Mouse (Mus musculus): ENCODE measurements at regions not wholly inside any gene's neighbourhood (a gene's known extent, or its start where the extent isn't known, plus 50 kb on each side); places are given as distances from the start of the nearest gene placed in this dataset.
"Not testable (repeated sequence)": the region's sequence is repeated elsewhere in the genome, so short reads cannot be mapped to it uniquely, and the experiment has no call there.

GRCm38 (mm10) chr12:15520783-15521407 is 295.8 kb downstream of the Trib2 start:
- Histone ChIP-seq H3K4me1 (replicated peaks; ENCODE audit: insufficient read depth, low read length) (no peaks in the 10 kb centered on the region), H3K9me3 (replicated peaks; ENCODE audit: low read length) (no peaks in the 10 kb centered on the region), H3K27me3 (ENCODE audit: insufficient read depth, low read length) (no peaks in the 10 kb centered on the region), H3K9ac (ENCODE audit: low read depth, low read length) (no peak overlapping the region), H3K27ac (no peak overlapping the region), H3K4me3 (replicated peaks; ENCODE audit: low read depth, low read length) (no peak overlapping the region), H3K4me2 (ENCODE audit: low read length) (no peak overlapping the region), H3K36me3 (ENCODE audit: insufficient read depth, low read length) (no peaks in the 10 kb centered on the region)
- WGBS: 43% methylated on average over 4 of the region's 4 CpGs
- no peak for TF ChIP-seq CTCF (IDR thresholded peaks at IDR 0.05; ENCODE audit: low read depth)
- ATAC-seq (replicated peaks; ENCODE audit: low FRiP score, low read depth): no peak
- no peak for DNase-seq (ENCODE audit: low spot score)

GRCm38 (mm10) chr12:15511994-15512393 is 304.7 kb downstream of the Trib2 start:
- Histone ChIP-seq H3K9me3 (replicated peaks; ENCODE audit: low read length) (no peaks in the 10 kb centered on the region), H3K27me3 (ENCODE audit: insufficient read depth, low read length) (no peaks in the 10 kb centered on the region), H3K9ac (ENCODE audit: low read depth, low read length) (no peak overlapping the region), H3K36me3 (ENCODE audit: insufficient read depth, low read length) (no peaks in the 10 kb centered on the region), H3K4me1 (replicated peaks; ENCODE audit: insufficient read depth, low read length) (no peaks in the 10 kb centered on the region), H3K4me3 (replicated peaks; ENCODE audit: low read depth, low read length) (no peak overlapping the region), H3K27ac (no peak overlapping the region), H3K4me2 (ENCODE audit: low read length) (no peak overlapping the region)
- 35% methylated on average over 2 of the region's 2 CpGs for WGBS
- DNase-seq (ENCODE audit: low spot score): peak; percentile 35
- no peak for ATAC-seq (replicated peaks; ENCODE audit: low FRiP score, low read depth)
- peak; percentile 47 for TF ChIP-seq CTCF (IDR thresholded peaks at IDR 0.05; ENCODE audit: low read depth)

- Histone ChIP-seq H3K9me3 (replicated peaks; ENCODE audit: low read length) (no peaks in the 10 kb centered on the region), H3K27ac (no peak overlapping the region), H3K4me3 (replicated peaks; ENCODE audit: low read depth, low read length) (no peak overlapping the region), H3K4me2 (ENCODE audit: low read length) (no peak overlapping the region), H3K9ac (ENCODE audit: low read depth, low read length) (no peak overlapping the region), H3K36me3 (ENCODE audit: insufficient read depth, low read length) (no peaks in the 10 kb centered on the region), H3K4me1 (replicated peaks; ENCODE audit: insufficient read depth, low read length) (no peaks in the 10 kb centered on the region), H3K27me3 (ENCODE audit: insufficient read depth, low read length) (no peaks in the 10 kb centered on the region)
- ATAC-seq (replicated peaks; ENCODE audit: low FRiP score, low read depth) (no peak), DNase-seq (ENCODE audit: low spot score) (peak; percentile 83)
- 18% methylated on average over 7 of the region's 7 CpGs for WGBS
- peak; percentile 77 for TF ChIP-seq CTCF (IDR thresholded peaks at IDR 0.05; ENCODE audit: low read depth)
These were observed 309.1 kb downstream of the Trib2 start for GRCm38 (mm10) chr12:15507576-15507975.

GRCm38 (mm10) chr12:15493640-15494039 is 323.1 kb downstream of the Trib2 start:
- H3K9ac ChIP-seq (ENCODE audit: low read depth, low read length): no peak overlapping the region
- no peak overlapping the region for H3K27ac ChIP-seq
- no peak for DNase-seq (ENCODE audit: low spot score)
- H3K4me2 ChIP-seq (ENCODE audit: low read length): no peak overlapping the region
- no peak overlapping the region for H3K4me3 ChIP-seq (replicated peaks; ENCODE audit: low read depth, low read length)
- no peak for TF ChIP-seq CTCF (IDR thresholded peaks at IDR 0.05; ENCODE audit: low read depth)
- no peaks in the 10 kb centered on the region for H3K36me3 ChIP-seq (ENCODE audit: insufficient read depth, low read length)
- H3K27me3 ChIP-seq (ENCODE audit: insufficient read depth, low read length): no peaks in the 10 kb centered on the region
- H3K4me1 ChIP-seq (replicated peaks; ENCODE audit: insufficient read depth, low read length): no peaks in the 10 kb centered on the region
- no peak for ATAC-seq (replicated peaks; ENCODE audit: low FRiP score, low read depth)
- WGBS: 88% methylated on average over 2 of the region's 2 CpGs
- no peaks in the 10 kb centered on the region for H3K9me3 ChIP-seq (replicated peaks; ENCODE audit: low read length)

- 86% methylated on average over 3 of the region's 3 CpGs for WGBS
- Histone ChIP-seq H3K27me3 (ENCODE audit: insufficient read depth, low read length) (no peaks in the 10 kb centered on the region), H3K4me2 (ENCODE audit: low read length) (no peak overlapping the region), H3K36me3 (ENCODE audit: insufficient read depth, low read length) (no peaks in the 10 kb centered on the region), H3K9ac (ENCODE audit: low read depth, low read length) (no peak overlapping the region), H3K9me3 (replicated peaks; ENCODE audit: low read length) (no peaks in the 10 kb centered on the region), H3K27ac (no peak overlapping the region), H3K4me3 (replicated peaks; ENCODE audit: low read depth, low read length) (no peak overlapping the region), H3K4me1 (replicated peaks; ENCODE audit: insufficient read depth, low read length) (no peaks in the 10 kb centered on the region)
- TF ChIP-seq CTCF (IDR thresholded peaks at IDR 0.05; ENCODE audit: low read depth): no peak
- ATAC-seq (replicated peaks; ENCODE audit: low FRiP score, low read depth) (no peak), DNase-seq (ENCODE audit: low spot score) (no peak)
These were observed 344.0 kb downstream of the Trib2 start for GRCm38 (mm10) chr12:15472741-15473140.

GRCm38 (mm10) chr12:15459429-15459828 is 357.3 kb downstream of the Trib2 start:
- DNase-seq (ENCODE audit: low spot score): no peak
- H3K4me3 ChIP-seq (replicated peaks; ENCODE audit: low read depth, low read length): no peak overlapping the region
- no peak overlapping the region for H3K27ac ChIP-seq
- H3K9ac ChIP-seq (ENCODE audit: low read depth, low read length): no peak overlapping the region
- H3K4me2 ChIP-seq (ENCODE audit: low read length): no peak overlapping the region
- no peak for ATAC-seq (replicated peaks; ENCODE audit: low FRiP score, low read depth)
- TF ChIP-seq CTCF (IDR thresholded peaks at IDR 0.05; ENCODE audit: low read depth): no peak
- H3K27me3 ChIP-seq (ENCODE audit: insufficient read depth, low read length): no peaks in the 10 kb centered on the region
- H3K36me3 ChIP-seq (ENCODE audit: insufficient read depth, low read length): no peaks in the 10 kb centered on the region
- WGBS: 83% methylated on average over 1 of the region's 1 CpGs
- no peaks in the 10 kb centered on the region for H3K4me1 ChIP-seq (replicated peaks; ENCODE audit: insufficient read depth, low read length)
- no peaks in the 10 kb centered on the region for H3K9me3 ChIP-seq (replicated peaks; ENCODE audit: low read length)

- H3K27ac ChIP-seq; H3K9ac ChIP-seq (ENCODE audit: low read depth, low read length); H3K9me3 ChIP-seq (replicated peaks; ENCODE audit: low read length); H3K27me3 ChIP-seq (ENCODE audit: insufficient read depth, low read length); DNase-seq (ENCODE audit: low spot score); H3K4me2 ChIP-seq (ENCODE audit: low read length); H3K4me1 ChIP-seq (replicated peaks; ENCODE audit: insufficient read depth, low read length); ATAC-seq (replicated peaks; ENCODE audit: low FRiP score, low read depth); H3K36me3 ChIP-seq (ENCODE audit: insufficient read depth, low read length); H3K4me3 ChIP-seq (replicated peaks; ENCODE audit: low read depth, low read length): not testable (repeated sequence)
These were observed 360.4 kb downstream of the Trib2 start for GRCm38 (mm10) chr12:15456369-15456768.

All from kidney, postnatal 0 days (tissue).